Mouse (Mus musculus) midbrain, embryonic 15.5 days (tissue): ENCODE data around the gene Gm21860. TPM values are rescaled to one million over a fixed set of nuclear protein-coding genes. Genes with fewer than 3 reads are reported as not detected.
"Not testable (repeated sequence)": the region's sequence is repeated elsewhere in the genome, so short reads cannot be mapped to it uniquely, and the experiment has no call there.

ENCODE experiments used
- ATAC-seq: fragments of 200-750 bp; cut with Nextera tagmentation; replicated peaks from 2 replicates; pipeline ENCODE4 v1.8.0; 2017; ENCODE audit warnings: moderate TSS enrichment
- H3K27ac ChIP-seq: fragments of 300-500 bp; sonication (generic); 2 replicates; pipeline ENCODE4 v1.5.1; 2015; ENCODE audit warnings: mild to moderate bottlenecking, inconsistent platforms
- H3K27me3 ChIP-seq: fragments of 300-500 bp; sonication (generic); replicated peaks from 2 replicates; pipeline ENCODE4 v1.6.1; 2015; ENCODE audit warnings: inconsistent platforms
- H3K36me3 ChIP-seq: fragments of 300-500 bp; sonication (generic); replicated peaks from 2 replicates; pipeline ENCODE4 v1.6.1; 2015; ENCODE audit warnings: inconsistent platforms
- H3K4me1 ChIP-seq: fragments of 300-500 bp; sonication (generic); 2 replicates; pipeline ENCODE4 v1.6.1; 2015; ENCODE audit warnings: inconsistent platforms
- H3K4me2 ChIP-seq: fragments of 300-500 bp; sonication (generic); 2 replicates; pipeline ENCODE4 v1.6.1; 2015; ENCODE audit warnings: inconsistent platforms, mild to moderate bottlenecking, moderate library complexity
- H3K4me3 ChIP-seq: fragments of 300-500 bp; sonication (generic); 2 replicates; pipeline ENCODE4 v1.5.1; 2015; ENCODE audit warnings: mild to moderate bottlenecking, inconsistent platforms
- H3K9ac ChIP-seq: fragments of 300-500 bp; sonication (generic); 2 replicates; pipeline ENCODE4 v1.6.1; 2015; ENCODE audit warnings: mild to moderate bottlenecking, inconsistent platforms
- H3K9me3 ChIP-seq: fragments of 300-500 bp; sonication (generic); 2 replicates; pipeline ENCODE4 v1.6.1; 2016; ENCODE audit warnings: inconsistent platforms
- WGBS: fragments of 180-500 bp; shearing (Covaris S2); methylation state at CpG from one replicate; pipeline ENCODE4 v1.1.7; 2015; ENCODE audit warnings: mixed read lengths; 5-methylcytosine and 5-hydroxymethylcytosine counted together
- polyA plus RNA-seq: library from polyadenylated mRNA; unstranded; fragments of >200 nt; fragmentation: Nextera tagmentation; extraction: Ambion mirVana; gene quantifications from 2 replicates; pipeline ENCODE4 v1.2.1, GENCODE M21; 2015

Gm21860 gene
- polyA plus RNA-seq, 1 experiment from 2014 or later: not detected

- H3K27me3 ChIP-seq, H3K4me3 ChIP-seq, ATAC-seq, H3K9me3 ChIP-seq, H3K4me2 ChIP-seq, H3K9ac ChIP-seq, H3K4me1 ChIP-seq, H3K36me3 ChIP-seq, H3K27ac ChIP-seq: not testable (repeated sequence)
- 83% methylated on average over 9 of the region's 9 CpGs for WGBS
Observed at GRCm38 (mm10) chrY:90718021-90718420, 36.6 kb downstream of the Gm21860 start.

GRCm38 (mm10) chrY:90717496-90717895 lies 37.1 kb downstream of the Gm21860 start:
- H3K4me2 ChIP-seq, H3K4me1 ChIP-seq, H3K36me3 ChIP-seq, H3K4me3 ChIP-seq, H3K9me3 ChIP-seq, ATAC-seq, H3K27me3 ChIP-seq, H3K27ac ChIP-seq, H3K9ac ChIP-seq: not testable (repeated sequence)
- 72% methylated on average over 7 of the region's 7 CpGs for WGBS

Other genes with a start within 250 kb of the Gm21860 start
- not detected in 2 replicates for gene Gm47283, start 29.9 kb upstream of the Gm21860 start, polyA plus RNA-seq
- gene Gm21748, start 84.4 kb upstream of the Gm21860 start, polyA plus RNA-seq: not detected in 2 replicates